Mouse (Mus musculus) midbrain, embryonic 14.5 days (tissue): ENCODE measurements around the gene Slc25a33. TPM values are rescaled to one million over a fixed set of nuclear protein-coding genes. Genes with fewer than 3 reads are reported as not detected.

Source experiments
- ATAC-seq: fragments of 200-750 bp; cut with Nextera tagmentation; 2 replicates; pipeline ENCODE4 v1.8.0; 2017; ENCODE audit warnings: moderate number of reproducible peaks, moderate library complexity; ENCODE audit not compliant: low FRiP score, low TSS enrichment
- DNase-seq: peaks from one replicate; pipeline ENCODE4 v3.0.0-alpha.2; 2015
- H3K27ac ChIP-seq: fragments of 300-500 bp; sonication (generic); replicated peaks from 2 replicates; pipeline ENCODE4 v1.5.1; 2014; ENCODE audit warnings: mild to moderate bottlenecking, low read depth, low read length, moderate library complexity
- H3K27me3 ChIP-seq: fragments of 300-500 bp; sonication (generic); 2 replicates; pipeline ENCODE4 v1.6.1; 2014; ENCODE audit warnings: low read length, control low read depth, mixed read lengths; ENCODE audit not compliant: control insufficient read depth, insufficient read depth
- H3K36me3 ChIP-seq: fragments of 300-500 bp; sonication (generic); 2 replicates; pipeline ENCODE4 v1.6.1; 2014; ENCODE audit warnings: low read length, control low read depth; ENCODE audit not compliant: control insufficient read depth, insufficient read depth
- H3K4me1 ChIP-seq: fragments of 300-500 bp; sonication (generic); 2 replicates; pipeline ENCODE4 v1.6.1; 2014; ENCODE audit warnings: mild to moderate bottlenecking, antibody characterized with exemption, low read length, control low read depth; ENCODE audit not compliant: control insufficient read depth, insufficient read depth
- H3K4me2 ChIP-seq: fragments of 300-500 bp; sonication (generic); 2 replicates; pipeline ENCODE4 v1.6.1; 2014; ENCODE audit warnings: mild to moderate bottlenecking, low read length, moderate library complexity
- H3K4me3 ChIP-seq: fragments of 300-500 bp; sonication (generic); replicated peaks from 2 replicates; pipeline ENCODE4 v1.5.1; 2014; ENCODE audit warnings: low read depth, low read length
- H3K9ac ChIP-seq: fragments of 300-500 bp; sonication (generic); replicated peaks from 2 replicates; pipeline ENCODE4 v1.6.1; 2014; ENCODE audit warnings: mild to moderate bottlenecking, low read length, moderate library complexity
- H3K9me3 ChIP-seq: fragments of 300-500 bp; sonication (generic); 2 replicates; pipeline ENCODE4 v1.6.1; 2016; ENCODE audit warnings: low read length, control low read depth, mixed read lengths; ENCODE audit not compliant: control insufficient read depth
- WGBS: fragments of 180-500 bp; shearing (Covaris S2); extraction: QIAGEN DNeasy Blood & Tissue Kit; methylation state at CpG from one replicate; pipeline ENCODE4 v1.1.7; 2014; 5-methylcytosine and 5-hydroxymethylcytosine counted together
- polyA plus RNA-seq: library from polyadenylated mRNA; unstranded; fragments of >200 nt; fragmentation: Nextera tagmentation; extraction: Ambion mirVana; gene quantifications from 2 replicates; pipeline ENCODE4 v1.2.1, GENCODE M21; 2014

Slc25a33 gene
- polyA plus RNA-seq, 1 experiment from 2014 or later, result 29.1 TPM

DNA sequence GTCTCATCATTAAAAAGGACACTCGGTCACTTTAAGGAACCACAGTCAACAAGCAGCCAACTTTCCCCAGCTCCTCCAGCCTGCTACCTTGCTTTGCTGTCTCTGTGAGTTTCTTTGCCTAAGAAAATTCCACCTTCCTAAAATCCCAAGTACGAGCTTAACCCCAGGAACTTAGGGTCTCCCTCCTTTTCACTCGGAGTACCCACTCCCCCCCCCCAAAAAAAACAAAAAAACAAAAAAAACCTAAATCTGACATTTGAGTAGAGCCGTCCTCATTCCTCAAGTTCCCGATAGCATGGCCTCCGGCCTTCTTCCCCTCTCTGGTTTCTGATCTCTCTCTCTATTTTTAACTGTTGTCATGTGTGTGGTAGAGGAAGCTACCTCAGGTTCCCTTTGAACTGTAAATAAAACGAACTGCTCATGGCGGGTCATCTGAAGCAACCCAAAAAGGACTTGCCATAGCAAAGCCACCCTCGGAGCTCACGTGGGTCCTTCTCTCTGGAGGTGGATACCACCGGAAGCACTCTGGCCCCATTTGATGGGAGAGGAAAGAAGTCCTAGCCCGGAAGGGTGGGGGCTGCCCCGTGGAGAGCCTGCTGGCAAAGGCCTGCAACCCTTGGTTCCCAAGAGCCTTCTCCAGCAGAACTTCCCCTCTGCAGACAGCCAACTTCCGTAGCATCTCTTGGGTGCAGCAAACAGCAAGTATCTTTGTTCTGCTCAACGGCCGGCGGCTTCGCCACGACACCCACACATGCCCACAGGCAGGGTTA, 71.7 kb downstream of the Slc25a33 start, which contains the start of gene Pik3cd:
TSS of gene Pik3cd (minus strand) at position 362 of the 770 bp plus-strand sequence.
- ATAC-seq, result no peak
- no peak within 1 kb of the TSS for H3K27ac ChIP-seq
- H3K36me3 ChIP-seq, result no peaks in the 10 kb centered on the region
- DNase-seq, result no peak
- WGBS, result 79% methylated on average over 19 of the region's 19 CpGs
- H3K4me2 ChIP-seq, result no peak within 1 kb of the TSS
- peaks cover 6% of the 10 kb centered on the region for H3K27me3 ChIP-seq
- H3K4me1 ChIP-seq, result 0 out of 2 replicates have a peak, but pooled peaks cover 6% of the 10 kb centered on the region
- no peak within 1 kb of the TSS for H3K9ac ChIP-seq
- H3K9me3 ChIP-seq, result no peaks in the 10 kb centered on the region
- no peak within 1 kb of the TSS for H3K4me3 ChIP-seq

- no peaks in the 10 kb centered on the region for H3K9me3 ChIP-seq
- no peaks in the 10 kb centered on the region for H3K36me3 ChIP-seq
- no peak overlapping the region for H3K4me2 ChIP-seq
- ATAC-seq (no peak), DNase-seq (peak; percentile 28)
- H3K27ac ChIP-seq, result no peak overlapping the region
- H3K4me3 ChIP-seq, result no peak overlapping the region
- 67% methylated on average over 18 of the region's 18 CpGs for WGBS
- H3K4me1 ChIP-seq, result 0 out of 2 replicates have a peak, but pooled peaks cover 6% of the 10 kb centered on the region
- no peak overlapping the region for H3K9ac ChIP-seq
- peaks cover 13% of the 10 kb centered on the region for H3K27me3 ChIP-seq
Observed at GRCm38 (mm10) chr4:149701426-149702209, 72.5 kb downstream of the Slc25a33 start.

GRCm38 (mm10) chr4:149699953-149700352, 74.1 kb downstream of the Slc25a33 start:
- Histone ChIP-seq H3K9ac (no peak overlapping the region), H3K27ac (no peak overlapping the region), H3K4me3 (no peak overlapping the region), H3K9me3 (no peaks in the 10 kb centered on the region), H3K4me2 (no peak overlapping the region), H3K27me3 (peaks cover 18% of the 10 kb centered on the region), H3K36me3 (no peaks in the 10 kb centered on the region), H3K4me1 (peaks cover 11% of the 10 kb centered on the region; the same call in 1 of the 2 replicates)
- DNase-seq (no peak), ATAC-seq (no peak)
- 80% methylated on average over 4 of the region's 4 CpGs for WGBS

- Histone ChIP-seq H3K27me3 (peaks cover 18% of the 10 kb centered on the region), H3K36me3 (no peaks in the 10 kb centered on the region), H3K4me1 (peaks cover 11% of the 10 kb centered on the region; the same call in 1 of the 2 replicates), H3K4me3 (peak overlapping the region; percentile 33), H3K9me3 (no peaks in the 10 kb centered on the region), H3K4me2 (peak overlapping the region; percentile 65), H3K27ac (no peak overlapping the region), H3K9ac (peak overlapping the region; percentile 48)
- peak; percentile 77 for DNase-seq
- ATAC-seq, result peak; percentile 57; the same call in 1 of the 2 replicates
- WGBS, result 1% methylated on average over 35 of the region's 35 CpGs
Observed at GRCm38 (mm10) chr4:149698197-149698821, 75.8 kb downstream of the Slc25a33 start.

DNA sequence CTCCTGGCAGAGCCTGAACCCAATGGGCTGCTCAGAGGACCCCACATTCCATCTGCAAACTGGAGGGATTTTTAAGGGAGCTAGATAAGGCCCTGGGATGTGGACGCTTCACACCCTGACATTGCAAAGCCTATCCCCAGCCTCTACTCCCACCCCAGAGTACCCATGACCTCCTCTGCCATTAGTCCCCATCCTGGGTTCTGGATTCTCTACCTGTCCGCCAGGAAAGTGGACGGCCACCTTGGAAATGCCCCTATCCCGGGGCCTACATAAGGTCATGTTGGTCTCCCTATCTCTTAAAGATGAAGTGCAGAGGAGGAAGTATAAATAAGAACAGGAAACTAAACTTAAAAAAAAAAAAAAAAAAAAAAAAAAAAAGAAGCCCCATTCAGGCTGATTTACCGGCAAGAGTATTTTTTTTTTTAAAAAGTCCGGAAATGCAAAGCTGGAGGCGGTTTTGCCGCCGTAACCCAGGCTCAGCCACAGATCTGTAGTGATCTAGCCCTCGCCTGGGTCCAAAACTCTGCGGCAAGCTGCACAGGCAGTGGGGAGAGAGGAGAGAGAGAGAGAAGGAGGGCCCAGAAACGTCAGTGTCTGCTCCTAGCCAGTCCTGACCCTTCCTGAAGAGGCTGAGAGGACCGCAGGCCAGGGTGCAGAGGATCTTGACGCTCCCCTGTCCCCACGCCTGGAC, 76.4 kb downstream of the Slc25a33 start:
- no peaks in the 10 kb centered on the region for H3K36me3 ChIP-seq
- H3K4me3 ChIP-seq, result peak overlapping the region; percentile 33
- no peaks in the 10 kb centered on the region for H3K9me3 ChIP-seq
- peak overlapping the region; percentile 48 for H3K9ac ChIP-seq
- peaks cover 18% of the 10 kb centered on the region for H3K27me3 ChIP-seq
- H3K4me1 ChIP-seq, result peaks cover 11% of the 10 kb centered on the region; the same call in 1 of the 2 replicates
- peak overlapping the region; percentile 65 for H3K4me2 ChIP-seq
- WGBS, result 25% methylated on average over 15 of the region's 15 CpGs
- no peak for ATAC-seq
- no peak overlapping the region for H3K27ac ChIP-seq
- no peak for DNase-seq

DNA sequence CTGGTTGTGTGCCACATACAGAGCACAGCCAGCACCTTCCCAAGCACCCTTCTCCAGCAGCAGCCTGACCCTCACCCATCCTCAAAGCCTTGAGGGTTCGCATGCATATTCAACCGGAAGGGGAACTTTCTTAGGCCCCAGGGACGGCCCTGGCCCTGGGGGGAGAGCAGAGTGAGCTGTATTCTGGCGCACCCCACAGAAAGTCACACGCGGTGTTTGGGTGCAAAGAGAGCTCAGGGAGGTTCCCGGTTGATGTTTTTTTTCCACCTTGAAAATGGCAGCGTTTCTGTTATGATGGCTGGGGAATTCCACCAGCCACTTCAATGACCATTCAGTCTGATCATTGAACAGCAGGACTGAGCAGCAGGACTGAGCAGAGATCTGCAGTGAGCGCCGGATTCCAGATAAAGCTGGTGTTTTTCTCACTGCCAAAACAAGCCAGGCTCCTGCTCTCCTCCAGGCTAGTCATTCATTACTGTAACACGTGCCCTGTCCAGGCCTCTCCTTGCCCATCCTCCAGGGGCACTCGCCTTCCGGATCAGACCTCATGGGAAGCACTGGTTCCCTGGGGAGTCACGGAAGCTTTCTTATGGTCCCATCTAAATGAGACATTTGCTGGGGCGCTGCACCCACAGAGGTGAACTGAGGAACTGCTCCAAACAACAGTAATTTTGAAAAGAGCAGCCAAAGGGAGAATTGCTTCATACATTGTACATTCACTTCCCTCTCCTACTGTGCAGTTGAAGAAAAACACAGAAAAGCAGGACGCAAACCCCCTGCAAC, 77.7 kb downstream of the Slc25a33 start:
- Histone ChIP-seq H3K4me1 (peaks cover 11% of the 10 kb centered on the region; the same call in 1 of the 2 replicates), H3K36me3 (no peaks in the 10 kb centered on the region), H3K4me3 (no peak overlapping the region), H3K9ac (no peak overlapping the region), H3K9me3 (no peaks in the 10 kb centered on the region), H3K4me2 (no peak overlapping the region), H3K27me3 (peaks cover 18% of the 10 kb centered on the region), H3K27ac (no peak overlapping the region)
- peak; percentile 40 for DNase-seq
- ATAC-seq, result no peak
- WGBS, result 33% methylated on average over 16 of the region's 16 CpGs
